Mouse (Mus musculus): ENCODE measurements around the gene Csrnp1. TPM values are rescaled to one million over a fixed set of nuclear protein-coding genes. Genes with fewer than 3 reads are reported as not detected.

Csrnp1 gene
- polyA plus RNA-seq, 1 experiment: 50.5 TPM

DNA sequence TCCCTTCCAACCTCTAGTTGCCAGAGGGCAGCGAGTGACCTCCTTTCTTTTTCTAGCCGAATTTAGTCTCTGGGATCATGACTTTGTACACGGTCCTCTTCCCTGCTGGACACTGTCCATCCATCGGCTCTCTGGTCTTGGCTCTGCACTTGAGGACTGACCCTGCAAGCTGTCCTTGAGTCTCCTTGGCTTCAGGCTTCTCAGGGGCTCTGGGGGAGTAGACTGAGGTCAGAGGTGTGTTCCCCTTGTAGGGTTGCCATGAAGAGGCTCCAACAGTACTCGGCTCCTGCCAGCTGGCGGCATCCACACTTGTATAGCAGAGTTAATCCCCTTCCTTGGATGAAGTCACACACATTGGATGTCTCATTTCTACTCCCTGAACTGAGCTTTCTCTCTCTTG, 15.2 kb upstream of the Csrnp1 start:
- 92% methylated on average over 6 of the region's 6 CpGs for WGBS
- H3K27ac ChIP-seq (ENCODE audit: insufficient read depth, low read length): no peak overlapping the region
- no peak for DNase-seq (ENCODE audit: low read depth in 1 of 2, low spot score in 2 of 2)
- TF ChIP-seq CTCF (IDR thresholded peaks at IDR 0.05; ENCODE audit: extremely low read depth, insufficient read depth, insufficient read length, insufficient replicate concordance) (no peak), POLR2A (IDR thresholded peaks at IDR 0.05; ENCODE audit: low read depth, low read length) (no peak)
- H3K4me3 ChIP-seq (ENCODE audit: extremely low read depth, insufficient read depth, insufficient read length): no peak overlapping the region
- no peaks in the 10 kb centered on the region for H3K27me3 ChIP-seq (ENCODE audit: control insufficient read depth, insufficient read depth, low read length)
- H3K4me1 ChIP-seq (ENCODE audit: control insufficient read depth, insufficient read depth, insufficient read length): peaks cover 4% of the 10 kb centered on the region; the same call in 1 of the 2 replicates
- no peaks in the 10 kb centered on the region for H3K36me3 ChIP-seq (ENCODE audit: control insufficient read depth, insufficient read depth, low read length)

DNA sequence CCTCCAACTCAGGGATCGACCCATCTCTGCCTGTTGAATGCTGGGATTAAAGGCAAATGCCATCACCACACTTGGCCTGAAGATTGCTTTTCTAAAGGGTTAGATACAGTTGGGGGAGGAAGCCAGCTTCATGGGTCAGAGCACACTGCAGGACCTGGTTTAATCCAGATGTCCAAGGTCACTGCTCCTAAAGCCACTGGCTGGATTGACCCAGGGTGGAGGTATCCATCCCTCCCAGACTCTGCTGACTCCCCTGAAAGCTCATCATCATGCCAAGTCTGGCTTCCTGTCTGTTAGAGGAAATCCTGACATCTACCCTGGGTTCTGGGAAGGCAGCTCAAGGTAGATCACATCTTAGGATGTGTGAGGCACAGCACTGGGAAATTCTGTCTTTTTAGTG, 14.3 kb upstream of the Csrnp1 start:
- Histone ChIP-seq H3K4me3 (ENCODE audit: extremely low read depth, insufficient read depth, insufficient read length) (no peak overlapping the region), H3K27ac (ENCODE audit: insufficient read depth, low read length) (no peak overlapping the region), H3K27me3 (ENCODE audit: control insufficient read depth, insufficient read depth, low read length) (no peaks in the 10 kb centered on the region), H3K4me1 (ENCODE audit: control insufficient read depth, insufficient read depth, insufficient read length) (peaks cover 4% of the 10 kb centered on the region; the same call in 1 of the 2 replicates), H3K36me3 (ENCODE audit: control insufficient read depth, insufficient read depth, low read length) (no peaks in the 10 kb centered on the region)
- TF ChIP-seq POLR2A (IDR thresholded peaks at IDR 0.05; ENCODE audit: low read depth, low read length) (no peak), CTCF (IDR thresholded peaks at IDR 0.05; ENCODE audit: extremely low read depth, insufficient read depth, insufficient read length, insufficient replicate concordance) (no peak)
- WGBS: 96% methylated on average over 1 of the region's 1 CpGs
- DNase-seq (ENCODE audit: low read depth in 1 of 2, low spot score in 2 of 2): no peak

DNA sequence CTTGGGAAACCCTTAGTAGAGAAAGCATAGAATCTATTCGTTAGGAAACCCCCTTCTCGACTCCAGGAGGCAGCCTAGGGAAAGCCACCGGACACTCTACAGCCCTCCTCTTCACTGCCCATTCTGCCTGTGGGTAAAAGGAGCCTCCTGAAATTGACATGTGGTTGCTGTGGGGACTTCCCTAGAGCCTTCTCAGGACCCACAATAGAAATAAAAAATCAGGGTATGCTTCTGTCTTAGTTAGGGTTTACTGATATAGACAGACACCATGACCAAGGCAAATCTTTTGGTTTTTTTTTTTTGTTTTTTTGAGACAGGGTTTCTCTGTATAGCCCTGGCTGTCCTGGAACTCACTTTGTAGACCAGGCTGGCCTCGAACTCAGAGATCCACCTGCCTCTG, 11.6 kb upstream of the Csrnp1 start:
- no peak for DNase-seq (ENCODE audit: low read depth in 1 of 2, low spot score in 2 of 2)
- TF ChIP-seq CTCF (IDR thresholded peaks at IDR 0.05; ENCODE audit: extremely low read depth, insufficient read depth, insufficient read length, insufficient replicate concordance) (no peak), POLR2A (IDR thresholded peaks at IDR 0.05; ENCODE audit: low read depth, low read length) (no peak)
- 70% methylated on average over 4 of the region's 4 CpGs for WGBS
- Histone ChIP-seq H3K36me3 (ENCODE audit: control insufficient read depth, insufficient read depth, low read length) (no peaks in the 10 kb centered on the region), H3K27ac (ENCODE audit: insufficient read depth, low read length) (no peak overlapping the region), H3K4me1 (ENCODE audit: control insufficient read depth, insufficient read depth, insufficient read length) (no peaks in the 10 kb centered on the region), H3K4me3 (ENCODE audit: extremely low read depth, insufficient read depth, insufficient read length) (no peak overlapping the region), H3K27me3 (ENCODE audit: control insufficient read depth, insufficient read depth, low read length) (no peaks in the 10 kb centered on the region)

DNA sequence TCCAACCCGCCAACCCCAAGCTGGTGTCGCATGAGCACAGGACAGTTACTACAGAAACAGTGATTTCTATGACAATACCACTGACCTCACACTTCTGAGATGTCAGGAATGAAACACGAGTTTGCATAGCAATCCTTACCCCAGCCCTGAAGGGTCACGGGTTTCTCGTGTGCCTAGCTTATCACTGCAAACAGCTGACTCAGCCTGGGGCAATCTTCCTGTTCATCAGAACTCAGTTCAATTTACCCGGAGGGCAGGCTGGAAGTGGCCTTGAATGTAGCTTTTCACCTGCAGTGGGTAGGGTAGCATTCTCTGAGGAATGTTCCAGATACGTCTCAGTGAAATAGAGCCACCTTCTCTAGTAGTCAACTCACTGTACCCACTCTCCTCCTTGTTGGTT, 9.7 kb upstream of the Csrnp1 start:
- no peak for DNase-seq (ENCODE audit: low read depth in 1 of 2, low spot score in 2 of 2)
- Histone ChIP-seq H3K4me1 (ENCODE audit: control insufficient read depth, insufficient read depth, insufficient read length) (no peaks in the 10 kb centered on the region), H3K36me3 (ENCODE audit: control insufficient read depth, insufficient read depth, low read length) (no peaks in the 10 kb centered on the region), H3K27ac (ENCODE audit: insufficient read depth, low read length) (no peak overlapping the region), H3K4me3 (ENCODE audit: extremely low read depth, insufficient read depth, insufficient read length) (no peak overlapping the region), H3K27me3 (ENCODE audit: control insufficient read depth, insufficient read depth, low read length) (no peaks in the 10 kb centered on the region)
- WGBS: 71% methylated on average over 7 of the region's 7 CpGs
- TF ChIP-seq POLR2A (IDR thresholded peaks at IDR 0.05; ENCODE audit: low read depth, low read length): no peak
- no peak for TF ChIP-seq CTCF (IDR thresholded peaks at IDR 0.05; ENCODE audit: extremely low read depth, insufficient read depth, insufficient read length, insufficient replicate concordance)

DNA sequence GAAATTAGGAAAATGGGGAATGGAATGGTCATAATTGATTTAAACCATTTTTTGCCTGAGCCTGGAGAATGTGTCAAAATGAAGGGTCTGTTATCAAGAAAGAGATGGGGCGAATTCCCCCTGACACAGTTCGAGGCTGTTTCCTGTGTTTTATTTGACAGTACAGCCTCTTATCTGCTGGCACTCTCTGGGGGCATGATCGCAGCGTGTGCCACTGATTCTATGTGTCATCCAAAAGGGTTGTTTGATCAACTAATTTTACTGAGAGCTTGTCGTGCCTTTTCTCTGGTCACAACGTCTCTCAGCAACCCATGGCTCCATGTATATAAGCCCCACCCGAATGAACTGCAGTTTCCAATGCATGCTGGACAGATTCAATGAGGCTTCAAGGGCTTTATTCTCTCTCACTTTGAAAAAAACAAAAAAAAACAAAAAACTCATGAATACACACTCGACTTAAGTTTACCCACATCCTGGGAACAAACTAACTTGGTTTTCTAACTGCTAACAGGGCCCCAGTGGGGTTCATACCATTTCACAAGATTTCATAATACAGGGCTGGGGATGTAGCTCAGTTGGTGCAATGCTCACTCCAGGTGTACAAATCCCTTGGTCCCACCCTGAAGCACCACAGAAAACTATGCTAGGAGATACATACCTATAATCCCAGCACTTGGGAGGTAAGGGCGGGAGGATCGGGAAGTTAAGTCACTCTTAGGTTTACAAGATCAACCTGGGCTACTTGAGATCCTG, 8.8 kb upstream of the Csrnp1 start:
- no peak for DNase-seq (ENCODE audit: low read depth in 1 of 2, low spot score in 2 of 2)
- WGBS: 66% methylated on average over 10 of the region's 10 CpGs

DNA sequence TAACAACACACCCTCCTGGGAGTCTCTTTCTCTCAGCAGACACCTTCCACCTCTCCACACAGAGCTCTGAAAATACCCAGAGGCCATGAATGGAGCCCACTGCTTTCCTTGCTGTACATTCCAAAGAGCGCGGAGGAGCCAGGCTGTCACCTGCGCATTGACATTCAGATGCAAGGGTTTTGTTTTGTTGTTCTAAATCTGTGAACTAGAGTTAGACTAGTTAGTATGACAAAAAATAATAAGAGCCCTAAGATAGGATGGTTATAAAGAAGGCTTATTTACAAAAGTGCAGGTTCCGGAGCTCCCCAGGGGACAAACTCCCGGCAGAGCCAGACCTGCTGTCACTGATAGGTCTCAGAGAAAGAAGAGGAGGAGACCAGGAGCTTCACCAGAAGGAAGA, 6.9 kb upstream of the Csrnp1 start:
- no peak for TF ChIP-seq POLR2A (IDR thresholded peaks at IDR 0.05; ENCODE audit: low read depth, low read length)
- TF ChIP-seq CTCF (IDR thresholded peaks at IDR 0.05; ENCODE audit: extremely low read depth, insufficient read depth, insufficient read length, insufficient replicate concordance): no peak
- no peak for DNase-seq (ENCODE audit: low read depth in 1 of 2, low spot score in 2 of 2)
- WGBS: 94% methylated on average over 5 of the region's 5 CpGs
- Histone ChIP-seq H3K36me3 (ENCODE audit: control insufficient read depth, insufficient read depth, low read length) (no peaks in the 10 kb centered on the region), H3K4me3 (ENCODE audit: extremely low read depth, insufficient read depth, insufficient read length) (no peak overlapping the region), H3K27me3 (ENCODE audit: control insufficient read depth, insufficient read depth, low read length) (no peaks in the 10 kb centered on the region), H3K4me1 (ENCODE audit: control insufficient read depth, insufficient read depth, insufficient read length) (no peaks in the 10 kb centered on the region; the same call in 1 of the 2 replicates), H3K27ac (ENCODE audit: insufficient read depth, low read length) (no peak overlapping the region)

More for the DNA sequence above, 8.8 kb upstream of the Csrnp1 start:
- Histone ChIP-seq H3K27ac (ENCODE audit: insufficient read depth, low read length) (no peak overlapping the region), H3K36me3 (ENCODE audit: control insufficient read depth, insufficient read depth, low read length) (no peaks in the 10 kb centered on the region), H3K4me1 (ENCODE audit: control insufficient read depth, insufficient read depth, insufficient read length) (no peaks in the 10 kb centered on the region; the same call in 1 of the 2 replicates), H3K4me3 (ENCODE audit: extremely low read depth, insufficient read depth, insufficient read length) (no peak overlapping the region), H3K27me3 (ENCODE audit: control insufficient read depth, insufficient read depth, low read length) (no peaks in the 10 kb centered on the region)
- no peak for TF ChIP-seq CTCF (IDR thresholded peaks at IDR 0.05; ENCODE audit: extremely low read depth, insufficient read depth, insufficient read length, insufficient replicate concordance)
- no peak for TF ChIP-seq POLR2A (IDR thresholded peaks at IDR 0.05; ENCODE audit: low read depth, low read length)

DNA sequence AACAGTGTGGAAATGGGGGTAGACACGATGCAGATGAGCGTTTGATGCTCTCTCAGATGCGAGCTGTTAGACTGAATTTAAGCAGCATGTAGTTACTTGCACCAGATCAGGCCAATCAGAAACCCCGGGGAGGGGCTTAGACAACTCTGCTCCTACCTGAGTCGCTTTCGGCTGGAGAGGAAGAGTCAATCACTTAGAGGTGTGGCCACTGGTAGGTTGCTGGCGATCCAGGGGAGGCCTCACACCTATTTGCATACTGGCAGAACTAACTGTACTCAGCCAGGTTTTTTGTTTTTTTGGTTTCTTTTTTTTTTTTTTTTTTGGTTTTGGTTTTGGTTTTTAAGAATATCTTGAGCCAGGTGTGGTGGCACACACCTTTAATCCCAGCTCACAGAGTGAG, 3.8 kb upstream of the Csrnp1 start:
- Histone ChIP-seq H3K36me3 (ENCODE audit: control insufficient read depth, insufficient read depth, low read length) (no peaks in the 10 kb centered on the region), H3K27me3 (ENCODE audit: control insufficient read depth, insufficient read depth, low read length) (no peaks in the 10 kb centered on the region), H3K4me1 (ENCODE audit: control insufficient read depth, insufficient read depth, insufficient read length) (no peaks in the 10 kb centered on the region; the same call in 1 of the 2 replicates), H3K27ac (ENCODE audit: insufficient read depth, low read length) (no peak overlapping the region; the same call in 1 of the 2 replicates), H3K4me3 (ENCODE audit: extremely low read depth, insufficient read depth, insufficient read length) (no peak overlapping the region)
- peak; percentile 29 to 83 for DNase-seq (ENCODE audit: low read depth in 1 of 2, low spot score in 2 of 2)
- 34% methylated on average over 7 of the region's 7 CpGs for WGBS
- TF ChIP-seq POLR2A (IDR thresholded peaks at IDR 0.05; ENCODE audit: low read depth, low read length) (no peak), CTCF (IDR thresholded peaks at IDR 0.05; ENCODE audit: extremely low read depth, insufficient read depth, insufficient read length, insufficient replicate concordance) (no peak)
